Mouse (Mus musculus) lung, postnatal 0 days (tissue): ENCODE results near the gene Eps15l1. TPM values are rescaled to one million over a fixed set of nuclear protein-coding genes. Genes with fewer than 3 reads are reported as not detected.
A peak's percentile ranks its signal among the peaks of the same experiment; 100 is the strongest.

Source experiments
- ATAC-seq: fragments of 200-750 bp; cut with Nextera tagmentation; 2 replicates; pipeline ENCODE4 v1.8.0; 2017; ENCODE audit warnings: moderate library complexity
- DNase-seq: peaks from one replicate; pipeline ENCODE4 v3.0.0-alpha.2; 2016; ENCODE audit warnings: low spot score
- H3K27ac ChIP-seq: fragments of 300-500 bp; sonication (generic); 2 replicates; pipeline ENCODE4 v1.5.1; 2014; ENCODE audit warnings: antibody characterized with exemption, mild to moderate bottlenecking, low read length, mixed read lengths
- H3K27me3 ChIP-seq: fragments of 300-500 bp; sonication (generic); replicated peaks from 2 replicates; pipeline ENCODE4 v1.6.1; 2014; ENCODE audit warnings: low read length, mixed read lengths; ENCODE audit not compliant: insufficient read depth
- H3K36me3 ChIP-seq: fragments of 300-500 bp; sonication (generic); 2 replicates; pipeline ENCODE4 v1.6.1; 2014; ENCODE audit warnings: low read length, mixed read lengths; ENCODE audit not compliant: insufficient read depth
- H3K4me1 ChIP-seq: fragments of 300-500 bp; sonication (generic); 2 replicates; pipeline ENCODE4 v1.6.1; 2014; ENCODE audit warnings: antibody characterized with exemption, low read depth, low read length, mixed read lengths; ENCODE audit not compliant: insufficient read depth
- H3K4me2 ChIP-seq: fragments of 300-500 bp; sonication (generic); replicated peaks from 2 replicates; pipeline ENCODE4 v1.6.1; 2014; ENCODE audit warnings: low read depth, mild to moderate bottlenecking, low read length, moderate library complexity, mixed read lengths
- H3K4me3 ChIP-seq: fragments of 300-500 bp; sonication (generic); 2 replicates; pipeline ENCODE4 v1.5.1; 2014; ENCODE audit warnings: low read depth, low read length
- H3K9ac ChIP-seq: fragments of 300-500 bp; sonication (generic); replicated peaks from 2 replicates; pipeline ENCODE4 v1.6.1; 2014; ENCODE audit warnings: low read depth, mild to moderate bottlenecking
- H3K9me3 ChIP-seq: fragments of 300-500 bp; sonication (generic); 2 replicates; pipeline ENCODE4 v1.6.1; 2016; ENCODE audit warnings: low read length, mixed read lengths
- CTCF ChIP-seq: IDR thresholded peaks from 2 replicates; pipeline ENCODE4 v1.5.1; 2016; ENCODE audit warnings: antibody characterized with exemption, mild to moderate bottlenecking
- EP300 ChIP-seq: IDR thresholded peaks from 2 replicates; pipeline ENCODE4 v1.6.1; 2016; ENCODE audit warnings: antibody characterized with exemption, mild to moderate bottlenecking, control low read depth
- WGBS: fragments of 180-500 bp; shearing (Covaris S2); extraction: QIAGEN DNeasy Blood & Tissue Kit; methylation state at CpG from one replicate; pipeline ENCODE4 v1.1.7; 2014; 5-methylcytosine and 5-hydroxymethylcytosine counted together
- polyA plus RNA-seq: library from polyadenylated mRNA; unstranded; fragments of >200 nt; fragmentation: Nextera tagmentation; extraction: Ambion mirVana; gene quantifications from 2 replicates; pipeline ENCODE4 v1.2.1, GENCODE M21; 2015

Eps15l1 gene
- polyA plus RNA-seq, 1 experiment from 2014 or later: 25.6 TPM

GRCm38 (mm10) chr8:72321635-72322441 is 99.4 kb downstream of the Eps15l1 start:
- Histone ChIP-seq H3K36me3 (0 out of 2 replicates have a peak, but pooled peaks cover 16% of the 10 kb centered on the region), H3K4me3 (peak overlapping the region; percentile 79), H3K27me3 (0 out of 2 replicates have a peak, but pooled peaks cover 7% of the 10 kb centered on the region), H3K9me3 (no peaks in the 10 kb centered on the region), H3K4me2 (peak overlapping the region; percentile 82), H3K27ac (peak overlapping the region; percentile 93), H3K9ac (peak overlapping the region; percentile 77), H3K4me1 (0 out of 2 replicates have a peak, but pooled peaks cover 3% of the 10 kb centered on the region)
- no peak for TF ChIP-seq EP300
- no peak for TF ChIP-seq CTCF
- ATAC-seq: no peak
- no peak for DNase-seq
- 82% methylated on average over 20 of the region's 20 CpGs for WGBS

- H3K4me2 ChIP-seq: peak overlapping the region; percentile 82
- DNase-seq (no peak), ATAC-seq (no peak)
- TF ChIP-seq EP300 (no peak), CTCF (no peak)
- peak overlapping the region; percentile 79 for H3K4me3 ChIP-seq
- 0 out of 2 replicates have a peak, but pooled peaks cover 7% of the 10 kb centered on the region for H3K27me3 ChIP-seq
- 0 out of 2 replicates have a peak, but pooled peaks cover 16% of the 10 kb centered on the region for H3K36me3 ChIP-seq
- H3K4me1 ChIP-seq: 0 out of 2 replicates have a peak, but pooled peaks cover 3% of the 10 kb centered on the region
- peak overlapping the region; percentile 93 for H3K27ac ChIP-seq
- WGBS: 44% methylated on average over 25 of the region's 25 CpGs
- no peaks in the 10 kb centered on the region for H3K9me3 ChIP-seq
- peak overlapping the region; percentile 77 for H3K9ac ChIP-seq
These were observed 100.3 kb downstream of the Eps15l1 start for GRCm38 (mm10) chr8:72320803-72321583.

- 0 out of 2 replicates have a peak, but pooled peaks cover 3% of the 10 kb centered on the region for H3K4me1 ChIP-seq
- H3K36me3 ChIP-seq: 0 out of 2 replicates have a peak, but pooled peaks cover 16% of the 10 kb centered on the region
- H3K27me3 ChIP-seq: 0 out of 2 replicates have a peak, but pooled peaks cover 7% of the 10 kb centered on the region
- ATAC-seq: no peak
- H3K9ac ChIP-seq: peak overlapping the region; percentile 77
- H3K27ac ChIP-seq: peak overlapping the region; percentile 93
- peak overlapping the region; percentile 82 for H3K4me2 ChIP-seq
- peak overlapping the region; percentile 79 for H3K4me3 ChIP-seq
- 7% methylated on average over 47 of the region's 55 CpGs for WGBS
- no peak for TF ChIP-seq EP300
- no peak for TF ChIP-seq CTCF
- H3K9me3 ChIP-seq: no peaks in the 10 kb centered on the region
- peak; percentile 47 for DNase-seq
These were observed 101.1 kb downstream of the Eps15l1 start for GRCm38 (mm10) chr8:72319921-72320802.

- TF ChIP-seq CTCF: no peak
- TF ChIP-seq EP300: no peak
- DNase-seq (no peak), ATAC-seq (peak; percentile 11)
- H3K27me3 ChIP-seq: 0 out of 2 replicates have a peak, but pooled peaks cover 7% of the 10 kb centered on the region
- H3K36me3 ChIP-seq: 0 out of 2 replicates have a peak, but pooled peaks cover 16% of the 10 kb centered on the region
- H3K27ac ChIP-seq: peak overlapping the region; percentile 93
- peak overlapping the region; percentile 79 for H3K4me3 ChIP-seq
- 4% methylated on average over 41 of the region's 48 CpGs for WGBS
- no peaks in the 10 kb centered on the region for H3K9me3 ChIP-seq
- H3K4me2 ChIP-seq: peak overlapping the region; percentile 82
- H3K9ac ChIP-seq: peak overlapping the region; percentile 77
- 0 out of 2 replicates have a peak, but pooled peaks cover 3% of the 10 kb centered on the region for H3K4me1 ChIP-seq
These were observed 101.9 kb downstream of the Eps15l1 start for GRCm38 (mm10) chr8:72319397-72319796.

GRCm38 (mm10) chr8:72318801-72319322 is 102.4 kb downstream of the Eps15l1 start, which contains the start of gene Klf2:
TSS of gene Klf2 (plus strand) at chr8:72319033.
- WGBS: 1% methylated on average over 35 of the region's 46 CpGs
- Histone ChIP-seq H3K4me1 (0 out of 2 replicates have a peak, but pooled peaks cover 3% of the 10 kb centered on the region), H3K4me2 (peak within 1 kb of the TSS; percentile 82), H3K4me3 (peak within 1 kb of the TSS; percentile 79), H3K27me3 (0 out of 2 replicates have a peak, but pooled peaks cover 7% of the 10 kb centered on the region), H3K36me3 (0 out of 2 replicates have a peak, but pooled peaks cover 16% of the 10 kb centered on the region), H3K9me3 (no peaks in the 10 kb centered on the region), H3K27ac (peak within 1 kb of the TSS; percentile 93), H3K9ac (peak within 1 kb of the TSS; percentile 77)
- ATAC-seq (peak; percentile 97), DNase-seq (peak; percentile 99)
- TF ChIP-seq CTCF (peak; percentile 9; the same call in 1 of the 2 replicates), EP300 (no peak)
